Mouse (Mus musculus) heart, adult 9 months (tissue): Measurements from ENCODE around the gene Cfap299.

Source experiments
- DNase-seq, 2 experiments: peaks; one replicate each; pipeline ENCODE4 v3.0.0; 2022; ENCODE audit warnings: low spot score in 2 of 2

Gene Cfap299

GRCm38 (mm10) chr5:98376799-98377090 lies 47.6 kb downstream of the Cfap299 start:
- DNase-seq, result no peak

GRCm38 (mm10) chr5:98380360-98380759 lies 51.3 kb downstream of the Cfap299 start:
- DNase-seq, result no peak

- DNase-seq, result no peak
These were observed 58.0 kb downstream of the Cfap299 start for GRCm38 (mm10) chr5:98387054-98387453.

GRCm38 (mm10) chr5:98402165-98402564 lies 73.1 kb downstream of the Cfap299 start:
- no peak for DNase-seq

GRCm38 (mm10) chr5:98410060-98410459 lies 81.0 kb downstream of the Cfap299 start:
- DNase-seq, result no peak

- DNase-seq, result no peak
These were observed 87.5 kb downstream of the Cfap299 start for GRCm38 (mm10) chr5:98416385-98417145.

GRCm38 (mm10) chr5:98424965-98425364 lies 95.9 kb downstream of the Cfap299 start:
- DNase-seq, result no peak

GRCm38 (mm10) chr5:98426112-98426511 lies 97.0 kb downstream of the Cfap299 start:
- DNase-seq, result no peak

- no peak for DNase-seq
These were observed 101.0 kb downstream of the Cfap299 start for GRCm38 (mm10) chr5:98430060-98430459.

GRCm38 (mm10) chr5:98438686-98439085 lies 109.6 kb downstream of the Cfap299 start:
- no peak for DNase-seq

- DNase-seq, result no peak
These were observed 117.8 kb downstream of the Cfap299 start for GRCm38 (mm10) chr5:98446771-98447462.

- no peak for DNase-seq
These were observed 120.8 kb downstream of the Cfap299 start for GRCm38 (mm10) chr5:98449873-98450272.

GRCm38 (mm10) chr5:98466882-98467535 lies 137.9 kb downstream of the Cfap299 start:
- DNase-seq, result no peak

- DNase-seq, result no peak
These were observed 140.9 kb downstream of the Cfap299 start for GRCm38 (mm10) chr5:98470052-98470451.

GRCm38 (mm10) chr5:98476539-98476938 lies 147.4 kb downstream of the Cfap299 start:
- no peak for DNase-seq

- DNase-seq, result no peak
These were observed 148.2 kb downstream of the Cfap299 start for GRCm38 (mm10) chr5:98477261-98477660.

GRCm38 (mm10) chr5:98483507-98483906 lies 154.4 kb downstream of the Cfap299 start:
- no peak for DNase-seq

- no peak for DNase-seq
These were observed 156.1 kb downstream of the Cfap299 start for GRCm38 (mm10) chr5:98485189-98485588.

- no peak for DNase-seq
These were observed 169.2 kb downstream of the Cfap299 start for GRCm38 (mm10) chr5:98498317-98498716.

- no peak for DNase-seq
These were observed 187.1 kb downstream of the Cfap299 start for GRCm38 (mm10) chr5:98516214-98516613.

- no peak for DNase-seq
These were observed 191.0 kb downstream of the Cfap299 start for GRCm38 (mm10) chr5:98520118-98520517.

GRCm38 (mm10) chr5:98522270-98522977 lies 193.3 kb downstream of the Cfap299 start:
- DNase-seq, result no peak
